Mouse (Mus musculus) embryonic facial prominence, embryonic 11.5 days (tissue): ENCODE results near the gene Gm20388. TPM values are rescaled to one million over a fixed set of nuclear protein-coding genes. Genes with fewer than 3 reads are reported as not detected.

Experiments
- ATAC-seq: fragments of 200-750 bp; cut with Nextera tagmentation; replicated peaks from 2 replicates; pipeline ENCODE4 v1.8.0; 2017; ENCODE audit warnings: low read depth; ENCODE audit not compliant: insufficient number of reproducible peaks, low FRiP score, low TSS enrichment
- DNase-seq: peaks from one replicate; pipeline ENCODE4 v3.0.0-alpha.2; 2015; ENCODE audit warnings: low spot score
- H3K27ac ChIP-seq: fragments of 300-500 bp; sonication (generic); replicated peaks from 2 replicates; pipeline ENCODE4 v1.5.1; 2014; ENCODE audit warnings: mild to moderate bottlenecking, low read depth, low read length, control low read depth
- H3K27me3 ChIP-seq: fragments of 300-500 bp; sonication (generic); 2 replicates; pipeline ENCODE4 v1.6.1; 2014; ENCODE audit warnings: mild to moderate bottlenecking, low read length, moderate library complexity, mixed read lengths; ENCODE audit not compliant: control insufficient read depth, insufficient read depth
- H3K36me3 ChIP-seq: fragments of 300-500 bp; sonication (generic); replicated peaks from 2 replicates; pipeline ENCODE4 v1.6.1; 2014; ENCODE audit warnings: low read depth, mild to moderate bottlenecking, low read length, moderate library complexity, mixed read lengths; ENCODE audit not compliant: control insufficient read depth, insufficient read depth
- H3K4me1 ChIP-seq: fragments of 300-500 bp; sonication (generic); 2 replicates; pipeline ENCODE4 v1.6.1; 2014; ENCODE audit warnings: low read length, mixed read lengths; ENCODE audit not compliant: control insufficient read depth, insufficient read depth
- H3K4me2 ChIP-seq: fragments of 300-500 bp; sonication (generic); 2 replicates; pipeline ENCODE4 v1.6.1; 2014; ENCODE audit warnings: low read depth, mild to moderate bottlenecking, control low read depth, low read length, moderate library complexity
- H3K4me3 ChIP-seq: fragments of 300-500 bp; sonication (generic); 2 replicates; pipeline ENCODE4 v1.5.1; 2014; ENCODE audit warnings: low read depth, low read length, control low read depth
- H3K9ac ChIP-seq: fragments of 300-500 bp; sonication (generic); replicated peaks from 2 replicates; pipeline ENCODE4 v1.6.1; 2014; ENCODE audit warnings: mild to moderate bottlenecking, control low read depth, low read length
- H3K9me3 ChIP-seq: fragments of 300-500 bp; sonication (generic); replicated peaks from 2 replicates; pipeline ENCODE4 v1.6.1; 2016; ENCODE audit warnings: mild to moderate bottlenecking, low read length, inconsistent platforms, mixed read lengths; ENCODE audit not compliant: control insufficient read depth
- WGBS: fragments of 180-500 bp; shearing (Covaris S2); extraction: QIAGEN DNeasy Blood & Tissue Kit; methylation state at CpG from one replicate; pipeline ENCODE4 v1.1.7; 2014; 5-methylcytosine and 5-hydroxymethylcytosine counted together
- polyA plus RNA-seq: library from polyadenylated mRNA; unstranded; fragments of >200 nt; fragmentation: Nextera tagmentation; extraction: Ambion mirVana; gene quantifications from 2 replicates; pipeline ENCODE4 v1.2.1, GENCODE M21; 2014

Gm20388 gene
- polyA plus RNA-seq, 1 experiment from 2014 or later: 3.1 TPM

DNA sequence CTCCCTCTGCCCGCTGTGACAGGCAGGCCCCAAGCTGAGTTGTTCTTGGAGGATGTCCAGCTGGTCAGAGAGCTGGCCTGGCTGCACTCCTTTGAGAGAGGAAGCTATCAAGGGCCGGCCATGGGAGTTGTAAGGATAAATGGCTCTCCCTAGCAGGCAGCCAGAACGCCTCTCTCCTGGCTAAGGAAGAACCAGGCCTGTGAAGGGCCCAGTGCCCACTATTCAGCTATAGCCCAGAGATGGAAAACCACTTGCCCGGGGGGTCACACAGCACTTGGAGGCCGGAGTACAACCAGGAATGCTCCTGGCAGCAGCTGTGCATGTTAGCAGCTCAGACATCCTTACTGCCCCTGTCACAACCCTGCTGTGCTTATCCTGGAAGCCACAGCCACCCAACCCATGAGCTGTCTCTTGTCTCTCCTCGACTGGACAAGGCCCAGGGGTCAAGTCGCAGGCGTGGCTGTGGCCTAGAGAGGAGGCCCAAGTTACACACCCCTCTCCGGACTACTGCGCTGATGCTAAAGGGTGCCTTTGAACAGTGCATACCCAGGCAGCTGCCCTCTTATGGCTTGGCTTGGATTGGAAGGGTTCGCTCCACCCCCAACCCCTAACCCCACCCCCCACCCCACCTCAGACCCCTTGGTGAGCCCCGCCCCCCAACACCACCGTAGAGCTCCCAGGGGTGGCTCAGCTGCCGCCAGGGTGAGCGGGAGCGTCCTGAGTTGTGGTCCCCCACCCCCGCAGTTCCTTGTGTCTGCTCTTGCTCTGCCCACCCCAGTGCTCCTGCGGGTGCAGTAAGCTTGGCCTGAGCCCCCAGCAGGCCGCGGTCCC lies 593.8 kb downstream of the Gm20388 start:
- Histone ChIP-seq H3K9me3 (no peaks in the 10 kb centered on the region), H3K27ac (peak overlapping the region; percentile 7; the same call in 1 of the 2 replicates), H3K36me3 (no peaks in the 10 kb centered on the region), H3K9ac (peak overlapping the region; percentile 28; the same call in 1 of the 2 replicates), H3K4me1 (peaks cover 35% of the 10 kb centered on the region), H3K4me3 (peak overlapping the region; percentile 8; the same call in 1 of the 2 replicates), H3K4me2 (peak overlapping the region; percentile 46), H3K27me3 (no peaks in the 10 kb centered on the region)
- no peak; the same call in 1 of the 2 replicates for ATAC-seq
- WGBS: 8% methylated on average over 20 of the region's 20 CpGs
- no peak for DNase-seq

DNA sequence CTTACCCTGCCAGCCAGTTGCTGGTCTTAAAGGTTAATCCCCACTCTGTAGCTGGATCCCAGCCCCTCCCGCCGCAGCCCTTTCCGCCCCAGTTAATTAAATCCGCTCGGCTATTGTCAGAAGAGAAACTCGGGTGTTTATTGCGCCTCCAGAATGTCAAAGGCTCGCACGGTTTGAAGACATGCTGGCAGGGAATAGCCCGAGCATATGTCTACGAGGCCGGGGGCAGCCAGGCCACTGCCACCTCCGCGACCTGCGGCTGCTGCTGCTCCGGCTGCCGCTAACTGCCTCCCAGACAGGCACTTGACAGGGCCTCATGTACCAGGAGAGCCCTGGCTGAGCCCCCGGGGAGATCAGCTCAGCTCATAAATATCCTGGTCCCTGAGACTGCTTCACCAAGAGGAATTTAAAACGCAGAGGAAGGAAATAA lies 594.5 kb downstream of the Gm20388 start:
- Histone ChIP-seq H3K4me3 (peak overlapping the region; percentile 8; the same call in 1 of the 2 replicates), H3K4me1 (peaks cover 40% of the 10 kb centered on the region), H3K36me3 (no peaks in the 10 kb centered on the region), H3K27ac (peak overlapping the region; percentile 28; the same call in 1 of the 2 replicates), H3K4me2 (peak overlapping the region; percentile 46), H3K9ac (peak overlapping the region; percentile 28; the same call in 1 of the 2 replicates), H3K27me3 (no peaks in the 10 kb centered on the region), H3K9me3 (no peaks in the 10 kb centered on the region)
- no peak for ATAC-seq
- 4% methylated on average over 19 of the region's 19 CpGs for WGBS
- DNase-seq: peak; percentile 61

DNA sequence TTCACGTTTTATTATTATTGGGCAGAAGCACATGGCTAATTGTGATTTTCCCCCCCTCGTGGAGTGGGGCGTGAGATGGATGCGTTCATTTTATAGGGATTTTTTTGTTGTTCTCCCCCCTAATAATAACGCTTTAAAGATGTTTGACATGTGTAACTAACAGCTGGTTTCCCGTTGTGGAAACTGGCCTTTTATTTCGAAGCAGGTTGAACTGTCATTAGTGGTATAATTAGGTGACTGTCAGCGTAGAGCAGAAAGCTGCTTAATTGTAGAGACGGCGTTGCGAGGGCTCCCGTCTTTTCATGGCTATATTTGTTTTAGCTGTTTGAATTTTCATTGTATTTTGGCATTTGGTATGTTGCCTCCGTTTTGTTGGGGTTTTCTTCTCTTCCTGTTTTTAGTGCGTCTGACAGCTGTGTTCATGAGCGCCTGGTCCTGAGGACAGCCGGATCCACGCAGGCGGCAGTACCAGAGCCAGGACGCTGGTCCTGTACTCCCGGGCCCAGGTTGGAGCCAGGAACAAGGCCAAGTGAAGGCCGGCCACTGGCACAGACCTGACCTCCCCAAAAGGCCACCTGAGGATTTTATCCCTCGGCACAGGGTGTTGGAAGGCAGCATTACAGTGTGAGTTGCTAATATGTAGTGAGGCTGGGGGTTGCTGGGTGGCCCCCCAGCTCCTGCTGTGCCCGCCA lies 595.1 kb downstream of the Gm20388 start:
- WGBS: 18% methylated on average over 23 of the region's 23 CpGs
- Histone ChIP-seq H3K9ac (no peak overlapping the region), H3K27me3 (no peaks in the 10 kb centered on the region), H3K4me2 (peak overlapping the region; percentile 46; the same call in 1 of the 2 replicates), H3K27ac (peak overlapping the region; percentile 28; the same call in 1 of the 2 replicates), H3K9me3 (no peaks in the 10 kb centered on the region), H3K4me1 (peaks cover 43% of the 10 kb centered on the region), H3K36me3 (no peaks in the 10 kb centered on the region), H3K4me3 (no peak overlapping the region)
- no peak for DNase-seq
- no peak for ATAC-seq

DNA sequence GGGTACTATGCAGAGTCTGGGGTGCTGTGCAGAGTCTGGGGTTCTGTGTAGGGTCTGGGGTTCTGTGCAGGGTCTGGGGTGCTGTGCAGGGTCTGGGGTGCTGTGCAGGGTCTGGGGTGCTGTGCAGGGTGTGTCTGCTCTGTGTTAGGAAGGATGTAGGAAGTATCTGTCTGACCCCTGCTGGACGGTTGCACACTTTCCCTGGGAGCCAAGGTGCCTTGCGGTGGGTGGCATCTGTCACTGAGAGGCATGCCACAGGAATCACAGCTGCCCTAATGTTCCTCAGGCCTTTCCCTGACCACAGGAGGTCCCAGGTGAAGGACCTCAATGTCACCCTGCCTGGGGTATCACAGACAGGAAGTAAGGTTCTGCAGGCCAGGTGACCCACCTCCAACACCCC lies 595.9 kb downstream of the Gm20388 start:
- no peak overlapping the region for H3K9ac ChIP-seq
- H3K9me3 ChIP-seq: no peaks in the 10 kb centered on the region
- H3K27me3 ChIP-seq: no peaks in the 10 kb centered on the region
- no peak overlapping the region for H3K4me2 ChIP-seq
- ATAC-seq (no peak), DNase-seq (no peak)
- H3K4me1 ChIP-seq: peaks cover 48% of the 10 kb centered on the region
- WGBS: 57% methylated on average over 2 of the region's 2 CpGs
- H3K27ac ChIP-seq: no peak overlapping the region
- no peak overlapping the region for H3K4me3 ChIP-seq
- H3K36me3 ChIP-seq: no peaks in the 10 kb centered on the region

GRCm38 (mm10) chr8:120507290-120507689 lies 596.6 kb downstream of the Gm20388 start:
- Histone ChIP-seq H3K27me3 (no peaks in the 10 kb centered on the region), H3K4me3 (no peak overlapping the region), H3K27ac (no peak overlapping the region), H3K9ac (no peak overlapping the region), H3K9me3 (no peaks in the 10 kb centered on the region), H3K4me2 (no peak overlapping the region), H3K36me3 (no peaks in the 10 kb centered on the region), H3K4me1 (peaks cover 55% of the 10 kb centered on the region)
- ATAC-seq: no peak
- WGBS: 83% methylated on average over 9 of the region's 9 CpGs
- no peak for DNase-seq

DNA sequence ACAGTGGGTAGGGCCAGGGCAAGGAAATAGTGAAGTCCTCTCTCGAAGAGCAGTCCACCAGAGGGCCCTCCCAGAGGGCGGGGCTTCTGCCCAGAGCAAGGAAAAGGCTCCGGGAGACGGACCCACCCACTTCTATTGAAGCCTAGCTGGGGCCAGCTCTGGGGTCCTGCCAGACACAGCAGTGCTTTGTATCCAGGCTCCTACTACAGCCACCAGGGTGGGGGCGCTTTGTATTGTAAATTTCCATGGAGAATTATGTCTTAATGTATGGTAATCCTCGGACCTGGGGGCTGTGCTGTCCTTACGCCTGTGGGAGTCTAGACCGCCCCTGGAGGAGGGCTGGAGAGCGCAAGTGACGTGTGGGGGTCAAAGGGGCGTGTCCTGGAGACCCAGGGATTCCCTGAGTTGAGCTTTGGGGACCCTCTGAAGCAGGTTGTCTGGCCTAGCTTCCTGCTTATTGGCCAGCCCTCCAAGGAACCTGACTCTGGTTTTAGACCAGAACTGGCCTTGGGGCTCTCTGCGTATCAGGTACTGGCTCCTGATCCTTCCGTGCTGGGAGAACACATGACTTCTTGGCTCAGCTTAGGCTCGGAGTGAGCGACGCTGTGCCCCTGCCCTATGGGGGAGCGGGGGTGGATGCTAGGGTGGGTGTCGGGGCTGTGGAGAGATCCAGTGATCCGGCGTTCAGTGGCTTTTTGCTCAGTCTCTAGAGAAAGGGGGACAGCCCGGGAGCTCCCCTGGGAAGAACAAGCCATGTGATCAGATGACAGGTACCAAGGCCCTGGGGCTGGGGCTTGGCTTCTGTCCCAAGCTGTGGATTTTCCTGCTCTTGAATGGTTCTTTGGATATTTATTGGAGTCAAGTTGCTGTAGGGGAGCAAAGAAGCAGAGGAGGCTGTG lies 598.7 kb downstream of the Gm20388 start:
- H3K27me3 ChIP-seq: no peaks in the 10 kb centered on the region
- 4% methylated on average over 21 of the region's 21 CpGs for WGBS
- H3K4me2 ChIP-seq: peak overlapping the region; percentile 40
- H3K4me3 ChIP-seq: no peak overlapping the region
- DNase-seq: peak; percentile 80
- peak; percentile 39 for ATAC-seq
- no peak overlapping the region for H3K9ac ChIP-seq
- H3K9me3 ChIP-seq: no peaks in the 10 kb centered on the region
- H3K36me3 ChIP-seq: no peaks in the 10 kb centered on the region
- peaks cover 59% of the 10 kb centered on the region for H3K4me1 ChIP-seq
- H3K27ac ChIP-seq: 0 out of 2 replicates have a peak overlapping the region, but pooled peaks have one; percentile 2

GRCm38 (mm10) chr8:120510035-120510416 lies 599.4 kb downstream of the Gm20388 start:
- Histone ChIP-seq H3K4me3 (no peak overlapping the region), H3K4me2 (no peak overlapping the region), H3K27ac (no peak overlapping the region), H3K4me1 (peaks cover 55% of the 10 kb centered on the region), H3K36me3 (no peaks in the 10 kb centered on the region), H3K27me3 (no peaks in the 10 kb centered on the region), H3K9ac (no peak overlapping the region), H3K9me3 (no peaks in the 10 kb centered on the region)
- ATAC-seq (no peak), DNase-seq (no peak)
- 8% methylated on average over 4 of the region's 6 CpGs for WGBS
